Mouse (Mus musculus) cortical plate, adult 2 months (tissue): ENCODE results near the gene Pik3c2a. TPM values are rescaled to one million over a fixed set of nuclear protein-coding genes. Genes with fewer than 3 reads are reported as not detected.

Experiments used
- H3K27ac ChIP-seq: fragments of 200-500 bp; 2 replicates; pipeline ENCODE4 v1.5.1; 2012; ENCODE audit warnings: low read length, control low read depth, inconsistent platforms; ENCODE audit not compliant: insufficient read depth
- H3K4me1 ChIP-seq: fragments of 200-500 bp; 2 replicates; pipeline ENCODE4 v1.6.1; 2011; ENCODE audit warnings: low read length; ENCODE audit not compliant: control insufficient read depth, insufficient read depth
- H3K4me3 ChIP-seq: fragments of 200-500 bp; 2 replicates; pipeline ENCODE4 v1.5.1; 2011; ENCODE audit warnings: mild to moderate bottlenecking, low read length, control low read depth; ENCODE audit not compliant: insufficient read depth
- CTCF ChIP-seq: fragments of 200-500 bp; IDR thresholded peaks from 2 replicates; pipeline ENCODE4 v1.5.1; 2011; ENCODE audit warnings: mild to moderate bottlenecking, control low read depth, low read length; ENCODE audit not compliant: insufficient read depth; ENCODE audit errors: extremely low read depth
- POLR2A ChIP-seq: fragments of 200-500 bp; IDR thresholded peaks from 2 replicates; pipeline ENCODE4 v1.6.1; 2011; ENCODE audit warnings: mild to moderate bottlenecking, low read length, control low read depth; ENCODE audit not compliant: insufficient read depth; ENCODE audit errors: extremely low read depth
- polyA plus RNA-seq: library from polyadenylated mRNA; depleted of rRNA; stranded (reverse); fragments of >200 nt; gene quantifications from 2 replicates; pipeline ENCODE4 v1.2.3, GENCODE M21; 2012; rRNA removed

Gene Pik3c2a
- polyA plus RNA-seq, result 14.0 and 16.5 TPM in 2 replicates

GRCm38 (mm10) chr7:116443004-116443696 lies at the start of gene Pik3c2a:
Gene Pik3c2a (minus strand): TSS chr7:116443449.
- TF ChIP-seq CTCF, result no peak
- peak; percentile 92 for TF ChIP-seq POLR2A
- peak within 1 kb of the TSS; percentile 88 for H3K27ac ChIP-seq
- peaks cover 3% of the 10 kb centered on the region for H3K4me1 ChIP-seq
- peak within 1 kb of the TSS; percentile 76 for H3K4me3 ChIP-seq

GRCm38 (mm10) chr7:116491113-116491512 lies 47.9 kb upstream of the Pik3c2a start:
- no peak for TF ChIP-seq CTCF
- TF ChIP-seq POLR2A, result no peak
- no peak overlapping the region for H3K27ac ChIP-seq
- H3K4me1 ChIP-seq, result no peaks in the 10 kb centered on the region
- no peak overlapping the region for H3K4me3 ChIP-seq

- no peak overlapping the region for H3K27ac ChIP-seq
- no peaks in the 10 kb centered on the region for H3K4me1 ChIP-seq
- no peak for TF ChIP-seq CTCF
- TF ChIP-seq POLR2A, result no peak
- no peak overlapping the region for H3K4me3 ChIP-seq
Measured at GRCm38 (mm10) chr7:116485062-116485601, 41.9 kb upstream of the Pik3c2a start.

- TF ChIP-seq POLR2A, result no peak
- TF ChIP-seq CTCF, result no peak
- Histone ChIP-seq H3K27ac (no peak overlapping the region), H3K4me1 (no peaks in the 10 kb centered on the region)
Measured at GRCm38 (mm10) chr7:116484213-116484612, 41.0 kb upstream of the Pik3c2a start.

GRCm38 (mm10) chr7:116483782-116484181 lies 40.5 kb upstream of the Pik3c2a start:
- H3K27ac ChIP-seq, result no peak overlapping the region
- TF ChIP-seq POLR2A (no peak), CTCF (no peak)
- no peaks in the 10 kb centered on the region for H3K4me1 ChIP-seq

More at GRCm38 (mm10) chr7:116484213-116484612, 41.0 kb upstream of the Pik3c2a start:
- no peak overlapping the region for H3K4me3 ChIP-seq

GRCm38 (mm10) chr7:116483106-116483505 lies 39.9 kb upstream of the Pik3c2a start:
- Histone ChIP-seq H3K4me3 (no peak overlapping the region), H3K4me1 (no peaks in the 10 kb centered on the region), H3K27ac (no peak overlapping the region)
- TF ChIP-seq POLR2A (no peak), CTCF (no peak)

More at GRCm38 (mm10) chr7:116483782-116484181, 40.5 kb upstream of the Pik3c2a start:
- H3K4me3 ChIP-seq, result no peak overlapping the region

- H3K4me1 ChIP-seq, result no peaks in the 10 kb centered on the region
- no peak overlapping the region for H3K4me3 ChIP-seq
- TF ChIP-seq CTCF, result no peak
- TF ChIP-seq POLR2A, result no peak
- H3K27ac ChIP-seq, result no peak overlapping the region
Measured at GRCm38 (mm10) chr7:116476264-116476663, 33.0 kb upstream of the Pik3c2a start.

- Histone ChIP-seq H3K4me3 (no peak overlapping the region), H3K4me1 (no peaks in the 10 kb centered on the region), H3K27ac (no peak overlapping the region)
- TF ChIP-seq POLR2A (no peak), CTCF (no peak)
Measured at GRCm38 (mm10) chr7:116475836-116476235, 32.6 kb upstream of the Pik3c2a start.

- H3K4me1 ChIP-seq, result no peaks in the 10 kb centered on the region
Measured at GRCm38 (mm10) chr7:116462114-116462513, 18.9 kb upstream of the Pik3c2a start.

GRCm38 (mm10) chr7:116458985-116459441 lies 15.8 kb upstream of the Pik3c2a start:
- Histone ChIP-seq H3K4me1 (no peaks in the 10 kb centered on the region), H3K27ac (no peak overlapping the region), H3K4me3 (no peak overlapping the region)
- TF ChIP-seq CTCF (peak; percentile 43; the same call in 1 of the 2 replicates), POLR2A (no peak)

More at GRCm38 (mm10) chr7:116462114-116462513, 18.9 kb upstream of the Pik3c2a start:
- TF ChIP-seq POLR2A (no peak), CTCF (no peak)
- Histone ChIP-seq H3K27ac (no peak overlapping the region), H3K4me3 (no peak overlapping the region)
